Mouse (Mus musculus) spleen, adult 10 weeks (tissue): ENCODE measurements around the gene Arl6ip6. TPM values are rescaled to one million over a fixed set of nuclear protein-coding genes. Genes with fewer than 3 reads are reported as not detected.

Experiments
- polyA plus RNA-seq: library from polyadenylated mRNA; stranded (reverse); fragments of 350-450 nt; fragmentation: Illumina TruSeq; extraction: RNeasy Lipid Tissue Mini Kit (QIAGEN cat#74804); gene quantifications from one replicate; pipeline ENCODE4 v1.2.3, GENCODE M21; 2015; ENCODE audit warnings: low replicate concordance; ENCODE audit not compliant: insufficient read depth

The Arl6ip6 gene
- polyA plus RNA-seq, result 45.6 TPM

DNA sequence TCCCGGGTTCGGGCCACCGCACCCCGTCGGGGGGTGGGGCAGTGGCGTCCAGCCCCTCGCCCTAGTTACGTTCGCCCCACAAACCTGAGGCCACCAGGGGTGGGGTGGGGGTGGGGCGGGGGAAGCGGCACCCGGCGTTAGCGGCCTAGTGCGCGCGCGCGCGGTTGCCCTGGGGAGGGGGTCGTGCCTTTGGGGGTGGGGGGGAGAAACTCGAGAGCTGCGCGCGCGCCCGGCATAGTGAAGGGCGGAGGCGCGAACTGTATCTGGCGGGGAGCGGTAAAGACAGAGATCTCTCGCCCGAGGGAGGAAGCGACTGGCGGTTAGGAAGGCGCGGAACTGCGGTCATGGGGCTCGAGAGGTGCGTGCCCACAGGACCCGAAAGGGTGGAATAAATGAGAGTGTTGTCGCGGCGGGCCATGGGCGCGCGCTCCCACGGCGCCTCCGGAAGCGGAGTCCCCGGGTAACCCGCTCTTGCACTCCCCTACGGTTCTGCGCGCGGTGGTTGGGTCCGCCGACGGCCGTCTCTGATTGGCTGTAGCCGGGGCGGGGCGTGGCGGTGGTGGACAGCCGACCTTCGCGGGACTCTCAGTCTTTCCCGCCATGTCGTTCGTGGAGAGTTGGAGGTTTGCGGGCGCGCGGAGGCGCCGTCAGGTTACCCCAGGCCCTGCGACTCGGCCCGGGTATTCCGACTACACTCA is at the start of gene Arl6ip6:
Gene Arl6ip6, plus strand, starts transcription at position 204 of the 698 bp plus-strand sequence.

DNA sequence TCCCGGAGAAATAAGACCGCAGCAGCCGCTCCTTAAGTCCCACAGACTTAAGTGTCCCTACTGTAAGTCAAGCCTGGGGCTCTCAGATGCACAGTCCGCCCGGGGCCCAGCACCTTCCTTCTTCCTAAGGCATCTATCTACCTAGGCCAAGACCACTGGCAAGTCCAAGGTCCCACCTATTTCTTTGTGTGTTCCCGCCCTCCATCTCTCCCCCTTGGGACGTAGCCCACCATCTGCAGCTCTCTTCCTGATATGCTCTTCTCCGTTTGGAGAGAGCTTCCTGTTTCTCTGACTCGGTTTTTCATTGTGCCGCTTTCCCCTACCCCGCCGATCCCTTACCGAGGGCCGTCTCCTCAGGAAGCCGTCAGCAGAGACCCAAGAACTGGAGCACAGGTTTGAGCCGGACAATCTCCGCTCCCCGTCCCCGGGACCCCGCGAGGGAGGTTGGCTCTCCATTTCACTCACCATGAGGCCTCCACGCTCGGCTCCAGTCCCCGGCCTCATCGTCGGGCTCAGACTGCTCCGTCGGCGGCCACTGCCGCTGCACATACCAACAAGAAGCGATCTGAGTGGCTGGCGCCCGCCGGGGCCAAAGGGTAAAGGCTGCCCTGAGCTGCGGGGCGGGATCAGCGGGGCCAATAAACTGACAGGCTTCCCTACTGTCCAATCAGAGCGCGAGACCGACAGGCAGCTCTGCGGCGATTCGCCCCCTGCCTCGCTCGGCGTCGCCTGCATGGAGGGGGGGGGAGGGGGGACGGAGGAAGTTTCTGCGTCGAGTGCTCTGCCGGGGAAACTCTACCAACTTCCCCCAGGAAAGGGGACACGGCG is 628 bp upstream of the Arl6ip6 start, which contains the start of gene Prpf40a:
Gene Prpf40a, minus strand, starts transcription at position 601 of the 828 bp plus-strand sequence.

Other genes starting within 250 kb of the Arl6ip6 start
- 136 TPM for gene Prpf40a, start 442 bp upstream of the Arl6ip6 start, polyA plus RNA-seq